Mouse (Mus musculus) kidney, adult 2 months (tissue): Measurements from ENCODE around the gene Bcl10. TPM values are rescaled to one million over a fixed set of nuclear protein-coding genes. Genes with fewer than 3 reads are reported as not detected.
"Not testable (repeated sequence)": the region's sequence is repeated elsewhere in the genome, so short reads cannot be mapped to it uniquely, and the experiment has no call there.

Source experiments
- DNase-seq: peaks from one replicate; pipeline ENCODE4 v3.0.0; 2021
- H3K27ac ChIP-seq: fragments of 200-500 bp; 2 replicates; pipeline ENCODE4 v1.5.1; 2012; ENCODE audit warnings: low read depth, low read length, control low read depth, inconsistent platforms; ENCODE audit not compliant: insufficient read depth
- H3K27me3 ChIP-seq: fragments of 200-500 bp; replicated peaks from 2 replicates; pipeline ENCODE4 v1.6.1; 2012; ENCODE audit warnings: mild to moderate bottlenecking, moderate library complexity, low read length, inconsistent platforms; ENCODE audit not compliant: control insufficient read depth, insufficient read depth
- H3K36me3 ChIP-seq: fragments of 200-500 bp; 2 replicates; pipeline ENCODE4 v1.6.1; 2012; ENCODE audit warnings: mild to moderate bottlenecking, moderate library complexity, low read length, inconsistent platforms; ENCODE audit not compliant: control insufficient read depth, insufficient read depth
- H3K4me1 ChIP-seq: fragments of 200-500 bp; 2 replicates; pipeline ENCODE4 v1.6.1; 2011; ENCODE audit warnings: low read length; ENCODE audit not compliant: control insufficient read depth, insufficient read depth
- H3K4me3 ChIP-seq: fragments of 200-500 bp; 2 replicates; pipeline ENCODE4 v1.5.1; 2011; ENCODE audit warnings: mild to moderate bottlenecking, low read depth, low read length, control low read depth; ENCODE audit not compliant: insufficient read depth
- CTCF ChIP-seq: fragments of 200-500 bp; conservative IDR thresholded peaks from 2 replicates; pipeline ENCODE4 v1.5.1; 2011; ENCODE audit warnings: low read depth, mild to moderate bottlenecking, control low read depth, low read length, moderate library complexity, mixed read lengths; ENCODE audit not compliant: insufficient read depth, insufficient read length
- POLR2A ChIP-seq: fragments of 200-500 bp; IDR thresholded peaks from one replicate; pipeline ENCODE4 v1.6.1; 2011; ENCODE audit warnings: low read depth, low read length, control low read depth
- WGBS: fragments of 180-500 bp; shearing (Covaris S2); methylation state at CpG from one replicate; pipeline ENCODE4 v1.1.7; 2018; 5-methylcytosine and 5-hydroxymethylcytosine counted together
- polyA plus RNA-seq: library from polyadenylated mRNA; depleted of rRNA; stranded (reverse); fragments of >200 nt; gene quantifications from 2 replicates; pipeline ENCODE4 v1.2.3, GENCODE M21; 2012

The Bcl10 gene
- polyA plus RNA-seq, 1 experiment = 13.7 TPM

DNA sequence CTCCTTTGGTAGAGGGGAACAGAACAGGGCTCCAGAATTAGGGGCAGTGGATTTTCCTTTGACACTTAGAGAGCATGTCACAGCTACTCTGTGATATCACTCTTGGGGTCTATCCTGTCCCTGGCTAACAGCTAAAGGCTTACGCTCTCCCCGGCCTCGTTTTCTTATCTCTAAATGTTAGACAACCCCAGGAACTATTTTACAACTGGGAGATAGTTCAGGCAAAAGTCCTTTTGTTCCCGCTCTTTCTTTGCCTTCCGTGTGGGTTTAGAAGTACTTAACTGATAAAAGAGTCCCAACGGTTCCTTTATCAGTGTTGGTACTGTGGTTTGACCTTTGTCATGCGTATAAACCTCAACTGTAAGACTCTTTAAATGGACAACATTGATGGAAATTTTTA lies 30.3 kb downstream of the Bcl10 start:
- no peaks in the 10 kb centered on the region for H3K27me3 ChIP-seq
- H3K4me1 ChIP-seq = no peaks in the 10 kb centered on the region; the same call in 1 of the 2 replicates
- H3K36me3 ChIP-seq = no peaks in the 10 kb centered on the region
- DNase-seq = no peak
- no peak overlapping the region for H3K4me3 ChIP-seq
- no peak overlapping the region for H3K27ac ChIP-seq
- no peak for TF ChIP-seq POLR2A
- TF ChIP-seq CTCF = no peak
- 89% methylated on average over 7 of the region's 7 CpGs for WGBS

GRCm38 (mm10) chr3:145953411-145953810 lies 30.8 kb downstream of the Bcl10 start:
- Histone ChIP-seq H3K27ac (no peak overlapping the region), H3K36me3 (no peaks in the 10 kb centered on the region), H3K4me3 (no peak overlapping the region), H3K27me3 (no peaks in the 10 kb centered on the region), H3K4me1 (no peaks in the 10 kb centered on the region; the same call in 1 of the 2 replicates)
- no peak for TF ChIP-seq POLR2A
- TF ChIP-seq CTCF = no peak
- no peak for DNase-seq
- WGBS = 88% methylated on average over 2 of the region's 2 CpGs

GRCm38 (mm10) chr3:145959824-145960223 lies 37.2 kb downstream of the Bcl10 start:
- TF ChIP-seq CTCF (no peak), POLR2A (no peak)
- H3K27me3 ChIP-seq = no peaks in the 10 kb centered on the region
- peaks cover 16% of the 10 kb centered on the region; the same call in 1 of the 2 replicates for H3K4me1 ChIP-seq
- H3K36me3 ChIP-seq = no peaks in the 10 kb centered on the region
- H3K4me3 ChIP-seq = no peak overlapping the region
- DNase-seq = no peak
- H3K27ac ChIP-seq = no peak overlapping the region
- 72% methylated on average over 1 of the region's 1 CpGs for WGBS

- H3K27me3 ChIP-seq = no peaks in the 10 kb centered on the region
- no peaks in the 10 kb centered on the region for H3K36me3 ChIP-seq
- peak; percentile 36 for DNase-seq
- H3K27ac ChIP-seq = peak overlapping the region; percentile 62
- H3K4me3 ChIP-seq = no peak overlapping the region
- no peak for TF ChIP-seq POLR2A
- TF ChIP-seq CTCF = no peak
- WGBS = 54% methylated on average over 9 of the region's 9 CpGs
- H3K4me1 ChIP-seq = peaks cover 19% of the 10 kb centered on the region; the same call in 1 of the 2 replicates
Observed at GRCm38 (mm10) chr3:145962411-145962810, 39.8 kb downstream of the Bcl10 start.

DNA sequence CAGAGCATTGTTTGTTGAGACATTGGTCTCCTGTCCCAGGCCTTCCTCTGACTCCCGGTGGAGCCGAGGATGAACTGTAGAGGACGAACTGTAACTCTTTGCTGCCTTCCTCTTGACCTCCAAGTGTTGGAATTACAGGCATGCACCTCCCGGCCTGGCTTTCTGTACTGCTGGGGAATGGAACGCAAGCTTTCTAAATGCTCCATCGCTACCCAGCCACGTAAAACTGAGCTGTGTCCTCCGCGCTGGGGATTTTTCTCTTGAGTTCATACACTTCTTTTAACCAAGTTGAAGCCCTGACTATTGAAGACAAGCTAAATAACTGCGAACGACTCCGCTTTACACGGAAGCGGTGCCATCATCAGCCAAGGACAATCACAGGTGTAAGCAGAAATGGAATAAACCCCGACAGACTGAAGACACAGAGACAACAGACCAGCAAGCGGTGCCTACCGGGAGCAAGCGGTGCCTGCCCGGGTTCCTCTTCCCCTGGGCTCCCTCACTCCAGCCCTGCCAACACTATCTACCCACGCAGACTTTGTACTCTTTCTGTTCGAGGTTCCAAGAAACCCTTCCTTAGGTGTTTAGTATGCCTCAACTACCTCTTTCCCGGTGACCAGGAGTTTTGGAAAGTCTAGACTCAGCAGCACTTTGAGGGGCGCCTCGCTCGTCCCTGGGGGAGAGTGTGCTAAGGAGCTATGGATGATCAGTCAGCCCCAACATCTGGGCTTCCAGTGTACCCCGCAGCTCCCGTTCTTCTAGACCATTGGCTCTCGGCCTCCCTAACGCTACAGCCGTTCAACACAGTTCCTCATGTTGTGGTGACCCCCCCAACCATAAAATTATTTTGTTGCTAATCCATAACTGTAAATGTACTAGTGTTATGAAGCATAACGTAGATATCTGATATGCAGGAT lies 40.8 kb downstream of the Bcl10 start:
- Histone ChIP-seq H3K4me1 (peaks cover 19% of the 10 kb centered on the region; the same call in 1 of the 2 replicates), H3K4me3 (no peak overlapping the region), H3K36me3 (no peaks in the 10 kb centered on the region), H3K27ac (peak overlapping the region; percentile 62), H3K27me3 (no peaks in the 10 kb centered on the region)
- DNase-seq = peak; percentile 71
- TF ChIP-seq CTCF (no peak), POLR2A (no peak)
- WGBS = 39% methylated on average over 31 of the region's 31 CpGs

GRCm38 (mm10) chr3:145964018-145964387 lies 41.4 kb downstream of the Bcl10 start:
- TF ChIP-seq CTCF = no peak; the same call in 1 of the 2 replicates
- TF ChIP-seq POLR2A = no peak
- peaks cover 19% of the 10 kb centered on the region; the same call in 1 of the 2 replicates for H3K4me1 ChIP-seq
- no peaks in the 10 kb centered on the region for H3K27me3 ChIP-seq
- 62% methylated on average over 10 of the region's 10 CpGs for WGBS
- no peaks in the 10 kb centered on the region for H3K36me3 ChIP-seq
- peak; percentile 20 for DNase-seq
- H3K4me3 ChIP-seq = no peak overlapping the region
- H3K27ac ChIP-seq = peak overlapping the region; percentile 62

DNA sequence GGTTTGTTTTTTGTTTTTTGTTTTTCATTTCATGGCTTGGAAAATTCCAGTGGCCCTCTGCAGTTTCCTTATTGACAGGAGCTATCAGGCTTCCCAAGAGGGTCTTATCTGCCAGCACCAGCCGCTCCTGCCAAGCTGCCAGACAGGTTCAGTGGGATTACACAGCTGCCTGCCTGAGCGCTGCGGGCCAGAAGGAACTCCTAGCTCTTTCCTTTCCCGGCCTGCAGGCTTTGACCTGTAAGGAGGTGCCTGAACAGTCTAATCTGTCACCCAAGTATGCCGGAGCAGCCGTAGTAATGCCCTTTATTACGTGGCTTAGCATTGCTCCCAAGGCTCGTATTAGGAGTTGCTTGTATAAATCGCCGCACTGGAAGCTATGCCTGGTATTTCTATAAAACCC lies 41.9 kb downstream of the Bcl10 start:
- no peaks in the 10 kb centered on the region for H3K27me3 ChIP-seq
- H3K27ac ChIP-seq = peak overlapping the region; percentile 45; the same call in 1 of the 2 replicates
- DNase-seq = peak; percentile 71
- WGBS = 28% methylated on average over 10 of the region's 10 CpGs
- H3K36me3 ChIP-seq = no peaks in the 10 kb centered on the region
- H3K4me3 ChIP-seq = no peak overlapping the region
- TF ChIP-seq CTCF (no peak), POLR2A (no peak)
- H3K4me1 ChIP-seq = peaks cover 20% of the 10 kb centered on the region

DNA sequence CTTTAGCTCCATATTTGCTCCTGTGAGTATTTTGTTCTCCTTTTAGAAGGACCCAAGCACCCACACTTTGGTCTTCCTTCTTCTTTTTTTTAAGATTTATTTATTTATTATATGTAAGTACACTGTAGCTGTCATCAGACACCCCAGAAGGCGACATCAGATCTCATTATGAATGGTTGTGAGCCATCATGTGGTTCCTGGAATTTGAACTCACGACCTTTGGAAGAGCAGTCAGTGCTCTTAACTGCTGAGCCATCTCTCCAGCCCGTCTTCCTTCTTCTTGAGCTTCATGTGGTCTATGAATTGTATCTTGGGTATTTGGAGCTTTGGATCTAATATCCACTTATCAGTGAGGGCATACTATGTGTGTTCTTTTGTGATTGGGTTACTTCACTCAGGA lies 43.0 kb downstream of the Bcl10 start:
- WGBS = 60% methylated on average over 3 of the region's 3 CpGs
- not testable (repeated sequence) for H3K36me3 ChIP-seq, H3K27ac ChIP-seq, H3K27me3 ChIP-seq, H3K4me3 ChIP-seq
- peak; percentile 65 for DNase-seq
- H3K4me1 ChIP-seq = peaks cover 23% of the 10 kb centered on the region
